Mouse (Mus musculus): ENCODE results near the gene Heatr6. TPM values are rescaled to one million over a fixed set of nuclear protein-coding genes. Genes with fewer than 3 reads are reported as not detected.

Gene Heatr6
- 12.9 to 19.4 TPM (median 16.7 TPM) in 3 replicates for total RNA-seq (2017)

- peak; percentile 91 for ATAC-seq (replicated peaks; ENCODE audit: insufficient number of reproducible peaks, low FRiP score, low TSS enrichment, poor library complexity, severe bottlenecking)
These were observed at the start of gene Heatr6 for GRCm38 (mm10) chr11:83753581-83754181. Heatr6 (plus strand) TSS chr11:83753696.

- peak; percentile 94 for ATAC-seq (replicated peaks; ENCODE audit: insufficient number of reproducible peaks, low FRiP score, low TSS enrichment, poor library complexity, severe bottlenecking)
These were observed 49.8 kb upstream of the Heatr6 start, which contains the start of gene Wfdc17 for GRCm38 (mm10) chr11:83703705-83704104. Wfdc17 (plus strand) TSS chr11:83703991.

DNA sequence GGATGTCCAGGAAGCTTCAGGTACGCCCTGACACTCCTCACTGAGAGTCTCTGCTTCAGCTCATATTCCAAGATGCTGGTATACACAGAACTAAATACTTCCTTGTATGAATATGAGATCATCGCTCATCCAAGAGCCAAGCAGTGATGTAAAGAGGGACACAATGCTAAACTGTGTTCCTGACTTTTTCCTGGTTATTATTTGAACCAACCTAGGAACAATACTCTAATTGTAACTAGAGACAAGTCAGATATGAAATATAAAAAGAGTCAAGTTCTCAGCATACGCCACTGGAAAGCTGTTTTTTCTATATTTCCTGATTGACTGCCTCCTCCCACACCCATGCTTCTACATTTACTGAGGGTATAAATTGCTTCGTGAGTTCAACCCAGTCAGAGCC is 44.8 kb upstream of the Heatr6 start, which contains the start of gene Wfdc18:
Gene Wfdc18, plus strand, starts transcription at position 301 of the 400 bp plus-strand sequence.
- ATAC-seq (replicated peaks; ENCODE audit: insufficient number of reproducible peaks, low FRiP score, low TSS enrichment, poor library complexity, severe bottlenecking): no peak

DNA sequence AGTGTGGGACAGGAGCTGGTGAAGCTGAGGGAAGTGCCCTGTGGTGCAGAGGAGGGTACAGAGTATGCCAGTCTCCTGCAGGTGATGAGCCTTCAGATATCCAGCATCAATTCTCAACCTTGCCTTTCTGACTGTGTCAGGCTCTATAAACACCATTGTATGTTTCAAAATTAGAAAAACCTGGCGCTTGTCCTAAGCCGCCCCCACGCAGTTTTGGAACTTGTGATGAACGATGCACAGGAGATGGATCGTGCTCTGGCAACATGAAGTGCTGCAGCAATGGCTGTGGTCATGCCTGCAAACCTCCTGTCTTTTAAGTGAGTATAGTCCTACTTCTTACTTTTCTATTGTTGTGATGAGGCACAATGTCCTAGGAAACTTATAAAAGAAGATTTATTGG is 43.8 kb upstream of the Heatr6 start:
- ATAC-seq (replicated peaks; ENCODE audit: insufficient number of reproducible peaks, low FRiP score, low TSS enrichment, poor library complexity, severe bottlenecking): no peak

GRCm38 (mm10) chr11:83712671-83713070 is 40.8 kb upstream of the Heatr6 start:
- no peak for ATAC-seq (replicated peaks; ENCODE audit: insufficient number of reproducible peaks, low FRiP score, low TSS enrichment, poor library complexity, severe bottlenecking)

GRCm38 (mm10) chr11:83713925-83714324 is 39.6 kb upstream of the Heatr6 start:
- ATAC-seq (replicated peaks; ENCODE audit: insufficient number of reproducible peaks, low FRiP score, low TSS enrichment, poor library complexity, severe bottlenecking): peak; percentile 86

GRCm38 (mm10) chr11:83717042-83717665 is 36.3 kb upstream of the Heatr6 start:
- peak; percentile 56; the same call in 1 of the 2 replicates for ATAC-seq (replicated peaks; ENCODE audit: insufficient number of reproducible peaks, low FRiP score, low TSS enrichment, poor library complexity, severe bottlenecking)

- no peak for ATAC-seq (replicated peaks; ENCODE audit: insufficient number of reproducible peaks, low FRiP score, low TSS enrichment, poor library complexity, severe bottlenecking)
These were observed 32.7 kb upstream of the Heatr6 start for GRCm38 (mm10) chr11:83720766-83721165.

DNA sequence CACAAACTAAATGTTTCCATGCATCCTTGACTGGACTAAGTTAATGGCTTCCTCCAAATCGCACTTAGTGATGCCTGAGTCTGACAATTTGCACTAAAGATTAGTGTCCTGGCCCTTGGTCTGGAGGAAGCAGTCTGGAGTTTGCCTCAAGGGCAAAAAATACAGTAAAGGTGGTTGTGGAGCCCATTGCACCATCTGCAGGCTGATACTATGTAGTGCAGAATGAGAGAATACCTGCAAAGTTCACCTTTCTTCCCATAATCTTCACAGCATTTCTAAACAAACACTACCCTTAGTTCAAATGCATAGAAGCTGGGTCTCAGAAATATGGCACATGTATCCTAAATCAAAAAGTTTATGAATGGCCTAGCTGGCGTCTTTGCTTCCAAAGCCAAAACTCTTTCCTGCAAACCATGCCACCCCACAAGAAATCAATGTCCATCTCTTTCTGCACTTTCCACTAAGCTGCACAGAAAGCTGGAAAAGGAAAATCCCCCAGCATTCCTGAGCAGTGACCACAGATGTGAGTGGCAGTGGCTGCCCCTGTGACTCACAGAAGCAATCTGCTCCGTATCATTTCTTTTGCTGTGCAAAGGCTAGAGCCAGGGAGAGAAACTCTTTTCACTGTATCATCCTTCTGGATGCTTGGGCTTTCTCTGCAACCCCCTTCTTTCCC is 24.6 kb upstream of the Heatr6 start:
- peak; percentile 53; the same call in 1 of the 2 replicates for ATAC-seq (replicated peaks; ENCODE audit: insufficient number of reproducible peaks, low FRiP score, low TSS enrichment, poor library complexity, severe bottlenecking)

- no peak for ATAC-seq (replicated peaks; ENCODE audit: insufficient number of reproducible peaks, low FRiP score, low TSS enrichment, poor library complexity, severe bottlenecking)
These were observed 22.4 kb upstream of the Heatr6 start for GRCm38 (mm10) chr11:83731116-83731515.

GRCm38 (mm10) chr11:83733071-83733640 is 20.3 kb upstream of the Heatr6 start:
- ATAC-seq (replicated peaks; ENCODE audit: insufficient number of reproducible peaks, low FRiP score, low TSS enrichment, poor library complexity, severe bottlenecking): no peak

- no peak for ATAC-seq (replicated peaks; ENCODE audit: insufficient number of reproducible peaks, low FRiP score, low TSS enrichment, poor library complexity, severe bottlenecking)
These were observed 19.3 kb upstream of the Heatr6 start for GRCm38 (mm10) chr11:83734215-83734614.

DNA sequence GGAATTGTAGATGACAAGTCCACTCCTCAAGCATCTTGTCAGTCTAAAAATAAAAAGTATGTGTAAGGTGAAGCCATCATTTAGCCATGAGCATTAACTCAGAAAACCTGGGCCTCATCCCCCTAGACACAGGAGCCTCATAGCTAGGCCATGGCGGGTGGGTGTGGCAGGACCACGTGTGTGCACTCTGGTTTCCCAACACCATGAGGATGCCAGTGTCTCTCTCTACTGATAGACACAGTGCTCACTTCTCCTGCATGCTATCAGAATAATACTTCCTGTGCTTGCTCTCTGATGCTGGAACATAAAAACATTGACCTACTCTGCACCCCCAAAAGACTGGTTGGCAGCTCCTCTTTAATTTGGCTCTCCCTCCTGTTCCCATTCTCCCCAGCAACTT is 17.6 kb upstream of the Heatr6 start:
- ATAC-seq (replicated peaks; ENCODE audit: insufficient number of reproducible peaks, low FRiP score, low TSS enrichment, poor library complexity, severe bottlenecking): 0 out of 2 replicates have a peak, but pooled peaks have one; percentile 29

- peak; percentile 83 for ATAC-seq (replicated peaks; ENCODE audit: insufficient number of reproducible peaks, low FRiP score, low TSS enrichment, poor library complexity, severe bottlenecking)
These were observed 16.4 kb upstream of the Heatr6 start for GRCm38 (mm10) chr11:83737109-83737558.

DNA sequence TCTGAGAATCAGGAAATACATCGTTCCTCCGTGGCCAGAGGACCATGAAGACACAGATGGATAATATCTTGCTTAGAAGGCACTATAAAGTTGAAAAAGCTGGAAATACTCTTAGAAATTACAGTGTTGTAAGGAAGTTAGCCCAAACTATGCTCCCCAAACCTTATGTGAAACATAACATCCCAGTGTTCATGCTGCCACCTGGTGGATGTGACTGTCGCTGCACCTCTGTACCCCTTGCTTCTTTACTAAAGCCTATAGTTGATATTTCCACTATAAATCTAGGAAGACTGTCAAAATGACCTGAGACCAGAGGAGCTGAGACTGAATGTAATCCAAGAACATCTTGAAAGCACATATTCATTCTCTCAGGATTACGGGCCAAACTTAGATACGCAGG is 14.3 kb upstream of the Heatr6 start:
- 0 out of 2 replicates have a peak, but pooled peaks have one; percentile 49 for ATAC-seq (replicated peaks; ENCODE audit: insufficient number of reproducible peaks, low FRiP score, low TSS enrichment, poor library complexity, severe bottlenecking)

DNA sequence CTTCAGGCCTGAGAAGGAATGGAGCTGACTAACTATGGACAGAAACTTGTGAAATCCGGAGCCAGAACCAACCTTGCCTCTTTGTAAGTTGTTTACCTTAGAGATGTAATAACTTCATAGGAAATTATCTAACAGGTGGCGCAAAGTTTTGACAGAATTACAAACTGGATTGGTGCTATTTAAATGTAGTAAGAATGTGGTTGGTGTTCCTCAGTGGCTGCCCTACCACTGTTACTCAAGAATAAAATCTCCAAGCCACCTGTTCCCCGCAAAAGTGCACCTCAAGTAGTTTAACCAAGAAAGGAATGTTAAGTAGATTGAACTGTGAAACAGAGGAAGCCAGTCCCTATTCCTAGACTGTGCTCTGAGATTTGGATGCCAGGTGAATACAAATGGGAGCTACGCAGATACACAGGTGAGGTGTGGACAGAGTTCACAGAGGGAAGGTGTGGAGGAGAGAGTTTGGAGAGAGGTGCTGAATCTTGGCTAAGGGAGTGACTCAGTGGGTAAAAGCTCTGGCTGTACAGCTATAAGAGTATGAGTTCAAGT is 13.0 kb upstream of the Heatr6 start:
- no peak for ATAC-seq (replicated peaks; ENCODE audit: insufficient number of reproducible peaks, low FRiP score, low TSS enrichment, poor library complexity, severe bottlenecking)

GRCm38 (mm10) chr11:83741841-83742240 is 11.7 kb upstream of the Heatr6 start:
- ATAC-seq (replicated peaks; ENCODE audit: insufficient number of reproducible peaks, low FRiP score, low TSS enrichment, poor library complexity, severe bottlenecking): no peak

- no peak for ATAC-seq (replicated peaks; ENCODE audit: insufficient number of reproducible peaks, low FRiP score, low TSS enrichment, poor library complexity, severe bottlenecking)
These were observed 10.7 kb upstream of the Heatr6 start for GRCm38 (mm10) chr11:83742731-83743355.

- ATAC-seq (replicated peaks; ENCODE audit: insufficient number of reproducible peaks, low FRiP score, low TSS enrichment, poor library complexity, severe bottlenecking): no peak
These were observed 10.0 kb upstream of the Heatr6 start for GRCm38 (mm10) chr11:83743525-83743924.
